Mouse (Mus musculus) adrenal gland (tissue): ENCODE results near the gene Srm.

Experiments used
- intact Hi-C: fragments of 180-260 bp; cut with DNase I; formaldehyde crosslinking; loops from one replicate; pipeline ENCODE4 v1.15.1; 2025

Gene Srm

DNA sequence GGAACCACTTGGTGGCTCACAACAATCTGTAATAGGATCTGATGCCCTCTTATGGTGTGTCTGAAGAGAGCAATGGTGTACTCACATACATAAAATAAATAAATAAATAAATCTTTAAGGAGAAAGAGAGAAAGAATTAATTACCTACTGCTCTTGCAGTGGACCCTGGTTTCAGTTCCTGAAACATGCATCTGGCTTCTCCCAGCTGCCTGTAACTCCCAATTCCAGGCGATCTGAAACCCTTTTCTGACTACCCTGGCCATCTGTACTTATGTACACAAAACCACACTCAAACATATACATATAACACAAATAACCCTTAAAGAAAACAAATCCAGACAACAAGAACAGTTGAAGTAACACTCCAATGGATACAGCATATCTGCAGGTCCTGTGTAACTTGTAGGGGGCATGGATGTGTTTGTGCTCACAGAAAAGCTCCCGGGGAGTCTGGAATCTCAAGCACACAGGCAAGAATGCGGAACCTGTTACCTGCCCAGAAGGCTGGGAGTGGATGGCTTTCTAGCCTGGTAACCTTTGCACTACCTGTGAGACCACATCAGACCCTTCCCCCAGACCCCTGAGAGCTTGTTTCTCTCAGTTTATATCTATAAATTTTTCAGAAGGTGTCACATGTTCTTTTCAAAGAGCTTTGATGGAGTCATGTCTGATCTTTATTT lies 40.9 kb downstream of the Srm start:
- intact Hi-C loops = no loop called here

DNA sequence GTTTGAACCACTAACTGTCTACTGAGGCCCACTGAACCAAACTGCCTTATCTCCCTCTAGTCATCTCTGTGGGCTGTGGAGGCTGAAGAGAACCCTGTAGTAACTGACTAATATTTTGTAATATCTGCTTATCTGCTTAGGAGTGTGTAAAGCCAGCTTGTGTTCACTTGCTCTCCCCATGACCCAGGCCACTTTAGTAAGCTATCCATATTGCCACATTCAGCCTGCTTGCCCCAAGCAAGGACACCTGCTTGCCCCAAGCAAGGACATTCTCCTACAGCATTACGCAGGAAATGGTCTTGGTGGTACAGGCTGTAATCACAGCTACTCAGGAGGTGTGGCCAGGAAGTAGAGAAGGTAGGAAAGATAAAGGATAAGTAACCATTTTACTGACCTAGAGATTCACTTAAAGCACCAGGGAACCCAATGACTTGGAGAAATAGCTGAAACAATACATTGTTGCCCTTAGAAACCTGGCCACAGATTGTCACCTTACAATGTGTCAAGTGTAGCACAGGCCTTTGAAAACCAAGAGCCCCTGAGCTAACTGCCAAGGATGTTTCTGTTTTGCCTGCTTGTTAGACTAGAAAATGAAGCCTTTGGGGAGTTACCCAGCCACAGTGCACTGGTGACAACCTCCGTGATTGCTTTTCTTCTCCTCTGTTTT lies 42.2 kb downstream of the Srm start:
- intact Hi-C loops = no loop called here

DNA sequence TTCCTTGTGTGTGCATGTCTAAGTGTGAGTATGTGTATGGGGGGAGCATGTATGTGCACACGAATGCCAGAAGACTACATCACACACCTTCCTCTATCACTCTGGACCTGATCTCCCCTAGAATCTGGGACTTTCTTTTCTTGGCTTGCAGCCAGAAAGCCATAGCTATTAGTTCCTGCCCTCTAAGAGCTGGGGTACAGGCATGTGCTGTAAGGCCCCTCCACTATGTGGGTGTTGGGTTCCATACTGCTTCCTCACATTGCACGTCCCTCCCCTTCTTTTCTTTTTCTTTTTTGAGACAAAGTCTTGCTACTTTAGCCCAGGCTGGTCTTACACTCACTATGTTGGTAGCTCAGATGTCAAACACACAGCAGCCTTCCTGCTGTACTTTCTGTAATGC lies 44.0 kb downstream of the Srm start:
- intact Hi-C loops = no loop called here

DNA sequence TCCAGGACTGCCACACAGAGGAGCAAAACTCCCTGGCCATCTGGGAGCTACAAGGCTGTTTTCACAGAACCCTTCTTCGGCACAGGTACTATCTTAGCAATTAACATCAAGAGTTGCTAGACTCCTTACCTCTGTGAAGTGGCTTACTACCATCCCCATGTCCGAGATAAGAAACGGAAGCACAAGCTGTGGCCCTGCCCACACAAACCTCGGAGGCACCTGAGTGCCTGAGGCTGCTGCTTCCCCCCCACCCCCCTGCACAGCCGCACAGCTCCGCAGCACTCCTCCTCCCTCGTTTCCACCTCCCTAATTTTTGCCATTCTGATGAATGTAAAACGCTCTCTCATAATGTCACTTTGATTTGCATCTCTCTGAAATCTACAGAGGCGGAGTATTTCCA lies 47.0 kb downstream of the Srm start:
- intact Hi-C loops = no loop called here

DNA sequence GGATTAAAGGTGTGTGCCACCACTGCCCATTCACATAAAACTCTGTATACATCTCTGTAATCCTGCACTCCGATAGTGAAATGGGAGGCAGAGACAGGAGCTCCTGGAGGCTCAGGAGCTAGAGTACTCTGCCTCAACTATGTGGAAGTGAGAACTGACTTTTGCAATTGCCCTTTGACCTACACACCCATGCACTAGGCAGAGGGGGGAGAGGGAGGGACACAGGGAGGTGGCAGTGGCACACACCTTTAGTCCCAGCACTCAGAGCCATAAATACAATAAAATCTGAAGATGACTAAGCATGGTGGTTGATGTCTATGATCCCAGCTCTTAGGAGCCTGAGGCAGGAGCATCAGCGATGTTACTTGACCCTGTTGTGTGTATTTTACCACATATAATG lies 48.2 kb downstream of the Srm start:
- intact Hi-C loops = no loop called here

DNA sequence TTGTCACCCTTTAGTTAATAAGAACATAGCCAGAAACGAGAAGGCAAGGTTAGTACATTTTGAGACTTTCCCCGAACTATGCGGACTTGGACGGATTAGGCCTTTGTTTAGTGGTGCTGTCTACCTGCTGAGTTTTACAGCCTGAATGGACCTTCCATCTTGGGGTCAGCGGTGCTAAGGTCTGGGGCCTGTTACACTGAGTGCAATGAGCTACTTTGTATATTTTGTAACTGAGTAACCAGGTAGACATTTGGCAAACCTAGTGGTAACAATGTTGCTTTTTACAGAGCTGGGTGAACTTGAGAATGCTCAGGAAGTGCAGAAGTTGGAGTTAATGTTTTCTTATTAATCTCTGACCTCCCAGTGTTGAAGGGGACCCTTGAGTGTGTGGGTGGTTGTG lies 49.8 kb downstream of the Srm start:
- intact Hi-C loops = no loop called here

DNA sequence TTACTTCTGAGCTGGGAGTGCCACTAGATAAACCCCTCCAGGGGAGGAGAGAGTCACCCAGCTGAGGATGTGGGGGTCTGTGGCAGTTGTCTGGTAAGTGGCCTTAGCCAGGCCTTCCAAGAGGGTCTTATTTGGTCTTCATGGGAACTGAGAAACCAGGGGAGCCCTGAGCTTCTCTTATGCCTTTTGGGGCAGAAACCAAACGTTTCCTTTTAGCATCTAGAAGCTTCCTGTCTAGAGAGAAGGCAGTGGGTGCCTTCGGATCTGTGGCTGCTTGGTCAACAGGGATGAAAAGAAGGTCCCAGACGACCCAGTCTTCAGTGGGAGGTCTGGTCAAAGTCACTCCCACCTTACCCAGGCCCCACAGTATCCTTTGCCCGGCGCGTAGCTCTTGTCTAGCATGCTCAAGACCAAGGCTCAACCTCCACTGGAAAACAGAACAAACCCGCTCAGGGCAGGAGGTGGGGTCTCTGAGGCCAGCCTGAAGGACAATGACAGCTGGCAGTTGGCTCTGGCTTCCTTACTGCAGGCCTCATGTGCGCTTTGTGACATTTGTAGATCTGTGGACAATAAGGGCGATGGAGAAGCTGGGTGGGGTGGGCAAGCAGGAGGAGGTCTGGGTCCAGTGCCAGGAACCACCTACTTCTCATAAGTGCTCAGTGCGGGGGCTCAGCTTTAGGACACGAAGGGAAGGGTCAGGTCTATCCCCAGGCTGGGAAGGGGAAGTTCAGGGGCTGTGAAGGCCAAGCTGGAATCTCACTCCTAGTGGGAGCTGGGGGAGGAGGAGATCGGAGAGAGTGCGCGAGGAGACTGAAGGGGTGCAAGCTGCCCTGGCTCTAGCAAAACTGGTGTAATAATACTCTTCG lies 52.2 kb downstream of the Srm start, which contains the start of gene Gm572:
Gm572 (plus strand) TSS at position 27 of the 866 bp plus-strand sequence.
- intact Hi-C loops = no loop called here

DNA sequence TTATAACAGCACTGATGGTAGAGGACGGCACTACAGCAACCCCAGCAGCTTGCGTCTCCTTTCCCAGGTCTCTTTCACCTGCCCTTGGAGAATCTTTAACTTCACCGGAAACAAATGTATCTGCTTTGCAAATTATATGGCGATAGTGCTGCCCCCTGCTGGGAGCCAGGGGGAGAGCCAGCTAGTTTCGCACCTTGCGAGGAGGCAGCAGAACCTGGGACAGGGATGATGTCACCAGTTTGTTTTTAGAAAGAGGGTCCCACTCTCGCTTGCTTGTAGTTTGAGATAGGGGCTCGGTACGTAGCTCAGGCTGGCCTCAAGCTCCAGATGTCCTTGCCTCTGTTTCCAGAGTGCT lies 52.8 kb downstream of the Srm start:
- intact Hi-C loops = no loop called here
